Mouse (Mus musculus) cerebellum, postnatal 36 days (tissue): ENCODE data around the gene Thrb.

Experiments used
- DNase-seq, 2 experiments: peaks; one replicate each; pipeline ENCODE4 v3.0.0; 2021 to 2022; ENCODE audit warnings: mixed read lengths in 2 of 2

Gene Thrb

GRCm38 (mm10) chr14:17972665-17973064 lies 312.6 kb downstream of the Thrb start:
- no peak for DNase-seq

GRCm38 (mm10) chr14:17975786-17976185 lies 315.7 kb downstream of the Thrb start:
- DNase-seq, result no peak

GRCm38 (mm10) chr14:17978259-17978658 lies 318.2 kb downstream of the Thrb start:
- DNase-seq, result no peak

- DNase-seq, result no peak
Observed at GRCm38 (mm10) chr14:17981258-17981657, 321.2 kb downstream of the Thrb start.

- no peak for DNase-seq
Observed at GRCm38 (mm10) chr14:17982017-17982416, 322.0 kb downstream of the Thrb start.

- no peak for DNase-seq
Observed at GRCm38 (mm10) chr14:17983390-17983789, 323.3 kb downstream of the Thrb start.

- DNase-seq, result no peak
Observed at GRCm38 (mm10) chr14:17983839-17984238, 323.8 kb downstream of the Thrb start.

GRCm38 (mm10) chr14:17988580-17988979 lies 328.5 kb downstream of the Thrb start:
- DNase-seq, result no peak

GRCm38 (mm10) chr14:17989182-17989581 lies 329.1 kb downstream of the Thrb start:
- no peak for DNase-seq

- no peak for DNase-seq
Observed at GRCm38 (mm10) chr14:17990186-17990585, 330.1 kb downstream of the Thrb start.

GRCm38 (mm10) chr14:18001886-18002285 lies 341.8 kb downstream of the Thrb start:
- DNase-seq, result no peak

GRCm38 (mm10) chr14:18003686-18004085 lies 343.6 kb downstream of the Thrb start:
- DNase-seq, result no peak

GRCm38 (mm10) chr14:18008524-18008923 lies 348.5 kb downstream of the Thrb start:
- DNase-seq, result no peak

GRCm38 (mm10) chr14:18016604-18017003 lies 356.5 kb downstream of the Thrb start:
- no peak for DNase-seq

- DNase-seq, result no peak
Observed at GRCm38 (mm10) chr14:18020128-18020527, 360.1 kb downstream of the Thrb start.

- peak; percentile 20 to 33 for DNase-seq
Observed at GRCm38 (mm10) chr14:18020636-18021035, 360.6 kb downstream of the Thrb start.

- DNase-seq, result no peak
Observed at GRCm38 (mm10) chr14:18021726-18022125, 361.7 kb downstream of the Thrb start.

- no peak for DNase-seq
Observed at GRCm38 (mm10) chr14:18022351-18022750, 362.3 kb downstream of the Thrb start.

GRCm38 (mm10) chr14:18027867-18028266 lies 367.8 kb downstream of the Thrb start:
- no peak for DNase-seq

GRCm38 (mm10) chr14:18029181-18029932 lies 369.3 kb downstream of the Thrb start:
- no peak for DNase-seq

- no peak for DNase-seq
Observed at GRCm38 (mm10) chr14:18031941-18032340, 371.9 kb downstream of the Thrb start.

- DNase-seq, result no peak
Observed at GRCm38 (mm10) chr14:18036573-18036972, 376.5 kb downstream of the Thrb start.

GRCm38 (mm10) chr14:18062082-18062772 lies 402.2 kb downstream of the Thrb start:
- DNase-seq, result no peak
